Mouse (Mus musculus) urinary bladder, postnatal 14 days (tissue): ENCODE measurements around the gene Tmem211.
A peak's percentile ranks its signal among the peaks of the same experiment; 100 is the strongest.

Experiments used
- DNase-seq: peaks from one replicate; pipeline ENCODE4 v3.0.0; 2021; ENCODE audit warnings: low spot score

Gene Tmem211

DNA sequence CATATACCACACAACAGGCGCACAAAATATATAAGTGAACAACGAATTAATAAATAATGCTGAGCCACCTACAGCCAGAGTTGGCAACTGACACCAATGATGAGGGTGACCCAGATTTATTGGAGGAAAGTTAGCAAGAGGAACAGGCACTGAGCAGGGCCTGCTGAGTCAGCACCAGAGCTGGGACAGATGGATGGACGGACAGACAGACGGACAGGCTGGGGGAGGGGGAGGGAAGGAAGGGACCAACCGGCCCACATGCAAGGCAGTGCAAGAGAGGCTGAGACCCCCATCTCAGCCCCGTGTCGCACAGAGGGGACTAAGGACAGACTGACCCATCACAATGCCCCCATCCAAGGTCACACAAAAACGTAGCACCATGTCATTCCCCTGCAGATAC is 12.7 kb upstream of the Tmem211 start:
- DNase-seq: no peak

DNA sequence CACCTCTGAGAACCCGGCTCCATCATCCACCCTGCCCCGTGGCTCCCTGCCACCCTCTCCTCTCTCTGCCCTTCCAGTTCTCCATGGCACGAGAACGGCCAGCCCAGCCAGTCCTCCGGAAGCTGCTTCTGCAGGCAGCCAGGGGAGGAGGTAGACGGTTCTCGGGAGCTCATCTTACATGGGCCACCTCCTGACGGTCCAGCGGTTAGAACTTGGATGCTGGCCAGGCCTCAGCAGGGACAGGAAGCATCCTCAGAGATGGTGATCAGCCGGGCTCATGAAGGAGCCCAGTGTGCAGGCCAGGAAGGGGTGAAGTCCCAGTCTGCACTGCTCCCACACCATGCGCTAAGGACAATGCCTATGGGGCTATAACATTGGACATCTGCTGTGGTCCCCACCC is 12.3 kb upstream of the Tmem211 start:
- DNase-seq: peak; percentile 61

DNA sequence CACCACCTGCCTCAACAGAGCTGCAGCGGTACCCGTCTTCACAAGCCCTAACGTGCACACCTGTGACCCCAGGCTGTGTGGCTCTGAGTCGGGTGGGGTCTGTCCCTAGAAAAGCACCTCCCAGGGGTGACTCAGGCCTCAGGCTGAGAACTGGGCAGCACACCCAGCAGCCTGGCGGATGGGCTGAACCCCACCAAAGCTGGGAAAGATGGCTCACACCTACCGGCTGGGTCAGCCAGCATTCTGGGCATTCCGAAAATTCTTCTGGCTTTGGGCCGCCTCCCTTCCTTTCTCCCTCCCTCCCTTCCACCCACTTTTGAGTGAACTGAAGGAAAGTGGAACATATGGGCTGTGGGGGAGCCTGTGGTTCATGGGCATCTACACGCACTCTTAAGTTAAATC is 11.1 kb upstream of the Tmem211 start:
- peak; percentile 68 for DNase-seq

GRCm38 (mm10) chr5:113216328-113216960 is 10.3 kb upstream of the Tmem211 start:
- peak; percentile 60 for DNase-seq

DNA sequence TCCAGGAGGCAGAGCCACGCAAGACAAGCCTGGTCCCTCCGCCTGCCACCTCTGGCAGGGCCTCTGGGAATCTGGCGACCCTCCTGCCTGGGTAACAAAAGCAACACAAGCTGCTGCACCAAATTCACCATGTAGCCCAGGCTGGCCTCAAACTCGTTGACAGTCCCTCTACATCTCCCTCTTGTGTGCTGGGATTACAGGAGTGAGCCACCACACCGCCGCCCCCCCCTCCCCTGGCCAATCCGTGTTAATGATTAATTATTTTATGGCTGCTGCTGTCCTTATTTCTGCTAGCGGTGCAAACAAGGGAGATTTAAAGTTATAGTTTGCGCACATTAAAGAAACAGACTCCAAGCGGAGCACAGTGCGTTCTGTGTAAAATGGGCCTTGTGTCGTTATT is 9.6 kb upstream of the Tmem211 start:
- no peak for DNase-seq

- no peak for DNase-seq
Measured at GRCm38 (mm10) chr5:113218617-113219235, 8.0 kb upstream of the Tmem211 start.

DNA sequence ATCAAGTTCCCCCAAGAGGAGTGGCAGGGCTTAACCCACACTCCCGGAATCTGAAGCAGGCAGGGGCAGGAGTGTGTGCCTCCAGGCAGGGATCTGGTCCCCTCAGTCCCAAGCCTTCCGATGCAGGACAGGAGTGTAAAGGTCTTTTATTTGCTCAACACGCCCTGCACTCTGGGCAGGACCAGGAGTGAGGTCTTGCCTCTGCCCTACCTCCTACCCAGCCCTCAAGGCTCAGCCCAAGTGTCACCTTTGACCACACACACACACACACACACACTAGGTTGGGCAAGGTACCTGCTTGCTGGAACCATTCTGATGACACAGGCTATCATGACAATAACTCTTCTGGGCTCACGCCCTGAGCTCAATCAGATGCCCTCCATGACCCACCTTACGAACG is 7.3 kb upstream of the Tmem211 start:
- DNase-seq: no peak

- DNase-seq: no peak
Measured at GRCm38 (mm10) chr5:113219876-113220275, 6.8 kb upstream of the Tmem211 start.

DNA sequence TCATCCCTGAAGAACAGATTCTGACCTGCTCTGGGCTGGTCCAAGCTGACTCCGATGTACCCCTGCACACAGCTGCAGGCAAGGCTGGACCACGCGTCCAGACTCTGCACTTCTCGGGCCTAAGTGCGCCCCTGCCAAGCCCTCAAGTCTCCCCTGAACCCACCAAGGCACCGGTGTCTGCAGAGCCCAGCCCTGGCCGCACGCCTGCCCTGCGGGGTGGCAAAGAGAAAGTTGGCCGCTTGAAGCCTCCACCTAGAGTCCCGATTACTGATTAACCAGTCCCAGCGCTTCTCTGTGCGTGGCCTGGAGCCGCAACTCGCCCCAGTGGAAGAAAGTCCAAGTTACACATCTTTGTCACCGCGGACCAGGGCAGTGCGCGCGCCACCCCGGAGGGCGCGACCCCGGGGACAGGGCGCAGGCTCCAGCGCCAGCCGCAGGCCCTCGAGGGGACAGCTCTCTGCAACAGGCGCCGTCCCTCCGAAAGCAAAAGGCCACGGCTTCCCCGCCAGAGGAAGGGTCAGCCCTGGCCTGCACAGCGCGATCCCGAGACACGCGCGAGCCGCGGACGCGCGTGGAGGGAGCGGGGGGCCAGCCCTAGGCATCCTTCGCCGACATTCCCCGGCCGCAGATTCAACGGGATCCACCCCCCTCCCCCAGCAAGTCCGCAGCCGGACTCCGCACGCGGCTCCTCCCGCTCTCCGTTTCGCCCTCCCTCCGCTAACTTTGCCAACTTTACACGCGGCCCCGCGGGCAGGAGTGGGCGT is 6.1 kb upstream of the Tmem211 start:
- no peak for DNase-seq

DNA sequence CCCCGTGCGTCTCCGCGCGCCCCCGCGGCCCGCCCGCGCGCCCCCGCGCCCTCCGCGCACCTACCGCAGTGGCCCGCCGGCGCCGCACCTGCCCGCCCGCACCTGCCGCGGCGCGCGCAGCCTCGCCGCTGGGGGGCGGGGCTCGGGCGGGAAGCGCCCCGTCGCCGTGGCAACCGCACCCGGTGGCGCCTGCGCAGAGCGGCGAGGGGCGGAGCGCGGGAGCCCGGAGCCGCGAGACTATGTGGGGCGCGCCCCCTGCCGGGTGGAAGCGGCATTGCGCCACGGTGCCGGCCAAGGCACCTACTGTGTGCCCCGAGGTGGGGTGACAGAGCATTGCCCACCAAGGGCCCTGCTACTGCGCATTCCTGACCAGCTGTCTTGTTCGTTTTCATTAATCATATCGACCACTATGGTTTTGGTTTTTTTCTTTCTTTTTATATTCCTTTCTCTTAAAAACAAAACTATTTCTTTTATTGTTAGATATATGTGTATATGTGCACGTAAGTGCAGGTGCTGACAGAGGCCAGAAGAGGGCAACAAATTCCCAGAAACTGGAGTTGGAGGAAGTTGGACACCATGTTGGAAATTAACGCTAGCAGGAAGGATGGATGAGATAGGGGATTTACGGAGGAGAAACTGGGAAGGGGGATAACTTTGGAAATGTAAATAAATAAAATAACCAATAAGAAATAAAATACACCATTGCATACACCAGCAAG is 5.4 kb upstream of the Tmem211 start, which contains the start of gene 2900026A02Rik:
Gene 2900026A02Rik, minus strand, starts transcription at position 90 of the 719 bp plus-strand sequence.
- peak; percentile 86 for DNase-seq

GRCm38 (mm10) chr5:113223888-113224287 is 2.8 kb upstream of the Tmem211 start:
- peak; percentile 37 for DNase-seq

GRCm38 (mm10) chr5:113225271-113225670 is 1.4 kb upstream of the Tmem211 start:
- DNase-seq: no peak

- no peak for DNase-seq
Measured at GRCm38 (mm10) chr5:113225686-113226435, 848 bp upstream of the Tmem211 start.

DNA sequence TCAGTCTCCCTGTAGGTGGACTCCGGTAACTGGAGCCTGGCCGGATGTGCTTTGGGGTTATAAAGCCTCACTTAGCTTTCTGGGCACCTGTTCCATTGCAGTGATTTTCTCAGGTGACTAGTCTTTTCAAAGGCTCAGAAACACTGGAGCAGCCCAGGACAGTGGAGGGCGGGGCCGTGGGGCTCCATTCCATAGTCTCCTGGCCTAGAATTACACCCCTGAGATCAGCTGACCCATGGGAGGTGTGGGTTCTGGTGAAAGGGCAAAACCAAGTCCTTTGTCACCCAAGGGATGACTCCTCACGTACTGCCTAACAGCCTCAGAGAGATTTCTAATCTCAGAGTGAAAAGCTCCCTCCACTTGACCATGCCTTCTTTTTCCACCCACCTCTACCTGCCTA is 3.5 kb downstream of the Tmem211 start:
- DNase-seq: no peak

GRCm38 (mm10) chr5:113249263-113249930 is 22.7 kb downstream of the Tmem211 start:
- DNase-seq: peak; percentile 46

DNA sequence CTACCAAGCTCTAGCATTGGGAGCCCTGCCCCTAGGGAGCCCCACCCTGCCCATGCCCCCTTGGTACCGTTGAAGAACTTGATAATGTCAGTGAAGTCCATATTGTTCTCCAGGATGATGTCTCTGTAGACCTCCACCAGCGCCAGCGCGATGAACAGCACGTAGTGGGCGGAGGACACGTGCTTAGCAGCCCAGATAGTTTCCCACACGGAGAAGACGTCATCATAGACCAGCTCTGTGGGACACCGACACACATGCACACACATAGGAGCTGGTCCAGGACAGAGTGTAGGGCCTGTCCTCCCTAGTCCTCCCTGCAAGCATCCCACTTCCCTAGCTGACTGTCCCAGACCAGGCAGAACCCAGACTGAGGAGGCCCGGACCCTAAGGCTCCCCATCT is 24.1 kb downstream of the Tmem211 start:
- DNase-seq: no peak

DNA sequence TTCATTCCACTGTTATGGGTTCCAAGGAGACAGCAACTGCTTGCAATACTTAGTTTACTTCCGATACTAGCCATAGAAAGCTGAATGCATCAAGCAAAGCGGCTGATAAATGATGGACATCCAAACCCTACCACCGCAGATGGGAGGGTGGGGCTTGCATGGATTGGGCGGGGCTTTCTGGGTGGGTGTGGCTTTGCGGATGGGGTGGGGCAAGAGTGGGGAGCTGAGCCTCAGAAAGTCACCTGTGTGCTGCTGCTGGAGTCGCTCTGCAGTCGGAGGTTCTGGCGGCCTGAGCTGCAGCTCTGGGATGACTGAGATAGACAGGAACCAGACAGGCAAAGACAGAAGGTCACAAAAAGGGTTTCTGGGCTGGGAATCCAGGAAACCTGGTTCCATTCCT is 38.9 kb downstream of the Tmem211 start:
- no peak for DNase-seq

DNA sequence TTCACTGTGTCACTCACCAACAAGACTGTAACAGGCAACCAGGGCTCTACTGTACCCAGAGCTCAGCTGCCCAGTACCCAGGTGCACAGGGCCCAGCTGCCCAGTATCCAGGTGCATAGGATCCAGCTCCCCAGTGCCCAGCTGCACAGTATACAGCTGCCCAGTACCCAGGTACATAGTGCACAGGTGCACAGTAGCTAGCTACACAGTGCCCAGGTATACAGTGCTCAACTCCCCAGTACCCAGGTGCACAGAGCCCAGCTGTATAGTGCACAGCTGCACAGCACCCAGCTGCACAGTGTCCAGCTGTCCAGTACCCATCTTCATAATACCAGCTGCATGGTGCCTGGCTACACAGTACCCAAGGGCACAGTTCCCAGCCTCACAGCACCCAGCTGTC is 41.5 kb downstream of the Tmem211 start:
- no peak for DNase-seq

DNA sequence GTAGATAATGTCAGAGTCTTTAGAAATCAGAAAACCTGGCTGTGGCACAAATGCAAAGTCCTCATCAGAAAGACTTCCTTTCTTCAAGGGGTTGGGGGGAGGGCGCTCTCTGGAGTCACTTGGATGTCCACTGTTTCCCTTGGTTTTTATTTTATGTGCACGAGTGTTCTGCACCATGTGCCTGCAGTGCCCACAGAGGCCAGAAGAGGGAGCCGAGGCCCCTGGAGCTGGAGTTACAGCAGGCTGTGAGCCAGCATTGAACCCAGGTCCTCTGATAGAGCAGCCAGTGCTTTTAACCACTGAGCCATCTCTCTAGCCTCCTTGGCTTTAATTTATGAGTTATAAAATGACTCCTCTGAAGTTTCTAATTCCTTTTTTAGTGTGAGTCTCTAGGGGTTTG is 43.3 kb downstream of the Tmem211 start:
- no peak for DNase-seq

- DNase-seq: peak; percentile 41
Measured at GRCm38 (mm10) chr5:113271207-113271811, 44.6 kb downstream of the Tmem211 start.

DNA sequence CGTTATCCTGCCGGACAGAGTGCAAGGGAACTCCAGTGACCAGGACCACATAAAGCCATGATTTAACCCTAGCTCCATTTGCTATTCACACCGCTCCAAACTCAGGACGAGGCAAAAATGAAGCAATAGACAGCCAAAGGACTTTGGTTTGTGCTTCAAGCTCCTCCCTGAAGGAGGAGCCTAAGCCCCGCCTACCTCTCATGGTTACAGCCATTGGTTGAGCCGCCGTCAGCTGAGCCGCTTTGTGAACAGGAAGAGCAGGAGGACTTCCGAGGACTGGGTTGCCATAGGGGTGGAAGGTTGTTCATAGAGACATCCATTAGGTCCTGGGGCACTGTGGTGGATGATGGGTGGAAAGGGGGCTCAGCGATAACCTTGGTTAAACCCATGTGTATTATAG is 49.1 kb downstream of the Tmem211 start:
- DNase-seq: no peak
